Mouse (Mus musculus) left cerebral cortex, adult 8-10 months (tissue): ENCODE data around the gene Rarb. TPM values are rescaled to one million over a fixed set of nuclear protein-coding genes. Genes with fewer than 3 reads are reported as not detected.

ENCODE experiments used
- DNase-seq, 2 experiments: peaks; one replicate each; pipeline ENCODE4 v3.0.0; 2022; ENCODE audit warnings: low spot score in 2 of 2
- total RNA-seq, 4 experiments: library from RNA; stranded (reverse); gene quantifications; 2 replicates each; pipeline ENCODE4 v1.2.4; 2022

Rarb gene
- total RNA-seq, 4 experiments from 2014 or later: 35.7 to 38.3 (median 36.5) TPM

GRCm38 (mm10) chr14:16439385-16440126 lies 379.4 kb downstream of the Rarb start:
- DNase-seq: no peak

- DNase-seq: no peak
Measured at GRCm38 (mm10) chr14:16437386-16437785, 381.6 kb downstream of the Rarb start.

- no peak for DNase-seq
Measured at GRCm38 (mm10) chr14:16434396-16435171, 384.4 kb downstream of the Rarb start.

GRCm38 (mm10) chr14:16433206-16433605 lies 385.8 kb downstream of the Rarb start:
- DNase-seq: peak in 1 of 2 experiments; percentile 52

GRCm38 (mm10) chr14:16432550-16432949 lies 386.4 kb downstream of the Rarb start:
- no peak for DNase-seq

- DNase-seq: no peak
Measured at GRCm38 (mm10) chr14:16431941-16432499, 386.9 kb downstream of the Rarb start.

- no peak for DNase-seq
Measured at GRCm38 (mm10) chr14:16427569-16427968, 391.4 kb downstream of the Rarb start.

GRCm38 (mm10) chr14:16414163-16414562 lies 404.8 kb downstream of the Rarb start:
- DNase-seq: no peak

- DNase-seq: no peak
Measured at GRCm38 (mm10) chr14:16405187-16405586, 413.8 kb downstream of the Rarb start.

GRCm38 (mm10) chr14:16384783-16385182 lies 434.2 kb downstream of the Rarb start:
- no peak for DNase-seq
